Mouse (Mus musculus): ENCODE measurements at regions not wholly inside any gene's neighbourhood (a gene's known extent, or its start where the extent isn't known, plus 50 kb on each side); places are given as distances from the start of the nearest gene placed in this dataset.

GRCm38 (mm10) chr9:87952426-87952825 lies 221.4 kb upstream of the Tbx18 start:
- no peak for ATAC-seq (replicated peaks; ENCODE audit: low FRiP score, low TSS enrichment, poor library complexity, severe bottlenecking)

DNA sequence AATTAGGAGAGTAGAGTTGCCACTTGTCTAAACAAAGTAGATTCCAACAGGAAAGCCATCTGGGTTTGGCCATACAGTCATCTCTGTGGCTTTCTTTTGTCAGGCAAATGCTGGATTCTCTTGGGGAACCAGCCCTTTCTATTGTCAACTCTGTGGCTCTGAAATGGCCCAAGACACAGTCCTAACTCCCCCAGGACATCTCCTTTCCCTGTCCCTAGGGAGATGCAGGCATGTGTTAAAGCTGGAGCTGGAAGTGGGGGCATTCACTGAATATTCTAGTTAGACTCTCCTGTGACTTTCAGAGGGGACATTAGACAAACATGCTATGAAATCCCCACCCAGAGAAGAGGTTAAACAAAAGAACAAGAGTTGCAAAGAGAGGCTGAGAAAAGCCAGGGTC lies 223.9 kb upstream of the Tbx18 start:
- no peak for ATAC-seq (replicated peaks; ENCODE audit: low FRiP score, low TSS enrichment, poor library complexity, severe bottlenecking)

- no peak for ATAC-seq (replicated peaks; ENCODE audit: low FRiP score, low TSS enrichment, poor library complexity, severe bottlenecking)
These were observed 230.7 kb upstream of the Tbx18 start for GRCm38 (mm10) chr9:87961796-87962195.

- ATAC-seq (replicated peaks; ENCODE audit: low FRiP score, low TSS enrichment, poor library complexity, severe bottlenecking), result no peak
These were observed 233.4 kb upstream of the Tbx18 start for GRCm38 (mm10) chr9:87964508-87964907.

DNA sequence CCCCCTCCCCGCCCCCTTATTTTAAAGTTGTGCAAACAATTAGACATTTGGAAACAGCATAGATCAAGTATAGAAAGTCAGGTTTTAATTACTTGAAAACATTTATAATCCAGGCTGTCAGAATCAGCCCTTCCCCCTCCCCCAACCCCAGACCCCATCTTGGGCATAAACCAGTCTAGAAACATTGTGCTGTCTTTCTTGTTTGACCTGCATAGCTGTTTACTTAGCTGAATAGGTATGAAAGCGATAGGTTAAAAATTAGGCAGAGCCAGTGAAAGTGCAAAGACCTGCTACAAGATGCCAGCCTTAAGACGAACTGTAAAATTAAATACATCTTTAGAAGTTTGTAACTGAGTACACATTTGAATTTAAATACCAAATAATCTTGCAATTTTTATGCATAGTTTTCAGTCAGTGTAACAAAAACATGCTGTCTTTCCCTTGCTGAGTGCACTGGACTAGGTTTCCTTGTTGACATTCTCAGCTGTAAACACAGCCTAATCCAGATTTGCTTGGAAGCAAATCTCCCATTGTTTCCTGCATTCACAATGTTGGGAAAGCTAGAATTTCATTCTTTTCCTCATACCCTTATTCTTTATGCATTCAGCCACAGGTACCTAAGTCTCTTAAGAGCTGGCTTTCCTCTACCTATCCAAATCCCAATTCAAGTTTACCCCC lies 234.2 kb upstream of the Tbx18 start:
- no peak for ATAC-seq (replicated peaks; ENCODE audit: low FRiP score, low TSS enrichment, poor library complexity, severe bottlenecking)

DNA sequence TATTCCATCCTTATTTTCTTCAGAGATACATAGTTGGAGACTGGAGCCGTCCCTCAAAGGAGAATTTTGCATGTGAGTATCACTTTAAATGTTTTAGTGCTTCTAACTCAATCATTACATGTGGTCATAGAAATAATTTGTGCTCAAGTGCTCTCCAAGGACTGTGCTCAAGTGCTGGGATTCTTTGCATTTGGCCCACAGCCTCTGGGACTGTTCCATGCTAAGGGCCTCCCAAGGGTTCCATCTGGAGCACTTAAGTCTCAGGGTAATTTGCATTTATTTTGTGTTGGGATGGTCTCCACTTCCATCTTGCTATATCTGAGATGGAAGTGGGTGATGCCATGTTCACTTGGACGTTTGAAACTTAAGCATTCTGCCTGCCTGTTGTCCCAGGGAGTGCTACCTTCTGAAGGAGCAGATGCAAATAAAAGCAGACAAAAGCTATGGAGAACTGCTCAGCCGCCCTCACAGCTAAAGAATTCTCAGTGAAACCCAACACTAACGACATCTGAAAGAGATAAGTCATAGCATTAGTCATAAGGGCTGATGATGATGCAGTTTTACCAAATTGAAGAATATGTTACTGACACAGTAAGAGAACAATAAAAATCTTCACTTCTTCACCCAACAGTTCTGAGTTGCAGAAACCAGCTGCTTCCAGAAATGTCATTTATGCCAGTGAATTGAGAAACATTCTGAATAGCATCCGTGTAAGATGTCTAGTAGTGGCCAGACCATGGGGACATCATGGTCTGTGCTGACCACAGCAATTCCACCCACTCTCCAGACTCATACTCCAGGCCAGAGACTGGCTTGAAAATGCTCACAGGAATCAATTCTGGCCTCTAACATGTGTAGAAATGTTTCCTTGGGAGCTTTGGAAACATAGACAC lies 237.4 kb upstream of the Tbx18 start:
- no peak for ATAC-seq (replicated peaks; ENCODE audit: low FRiP score, low TSS enrichment, poor library complexity, severe bottlenecking)

GRCm38 (mm10) chr9:87970586-87970985 lies 239.5 kb upstream of the Tbx18 start:
- no peak for ATAC-seq (replicated peaks; ENCODE audit: low FRiP score, low TSS enrichment, poor library complexity, severe bottlenecking)

- no peak for ATAC-seq (replicated peaks; ENCODE audit: low FRiP score, low TSS enrichment, poor library complexity, severe bottlenecking)
These were observed 240.7 kb upstream of the Tbx18 start for GRCm38 (mm10) chr9:87971791-87972190.

DNA sequence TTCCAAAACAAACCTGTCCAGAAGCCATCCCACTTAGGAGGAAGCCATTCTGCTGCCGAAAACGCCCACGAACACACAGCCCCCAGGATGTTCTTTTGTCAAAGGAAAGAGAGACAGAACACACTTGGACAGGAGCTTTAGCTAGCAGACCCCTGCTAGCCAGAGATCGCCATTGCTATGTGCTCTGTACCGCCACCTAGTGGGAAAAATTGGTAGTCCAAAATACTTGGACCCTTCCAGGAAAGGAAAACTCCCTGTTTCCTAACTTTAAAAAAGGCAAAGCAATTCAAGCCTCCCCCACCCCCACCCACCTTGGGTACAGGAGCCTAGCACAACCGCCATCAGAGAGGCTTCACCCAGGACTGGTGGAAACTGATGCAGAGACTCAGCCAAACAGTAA lies 242.5 kb upstream of the Tbx18 start:
- ATAC-seq (replicated peaks; ENCODE audit: low FRiP score, low TSS enrichment, poor library complexity, severe bottlenecking), result no peak

GRCm38 (mm10) chr9:87984910-87985309 lies 253.8 kb upstream of the Tbx18 start:
- no peak for ATAC-seq (replicated peaks; ENCODE audit: low FRiP score, low TSS enrichment, poor library complexity, severe bottlenecking)

DNA sequence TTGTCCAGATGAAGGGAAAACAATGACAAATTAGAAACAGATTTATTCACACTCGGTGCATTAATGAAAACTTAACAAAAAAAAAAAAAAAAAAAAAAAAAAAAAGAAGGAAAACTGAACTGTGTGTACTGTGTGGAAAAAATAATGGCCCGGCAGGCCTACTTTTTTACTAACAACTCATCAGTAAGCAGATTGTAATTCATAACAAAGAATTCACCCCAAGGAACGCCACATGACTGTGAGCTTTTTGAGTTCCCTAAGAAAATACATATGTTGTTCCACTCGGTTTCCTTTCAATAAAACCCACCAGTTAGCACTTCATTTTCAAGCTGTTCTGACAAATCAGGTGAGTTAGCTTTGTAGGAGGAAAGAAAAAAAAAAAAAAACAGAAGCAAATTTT lies 254.4 kb upstream of the Tbx18 start:
- ATAC-seq (replicated peaks; ENCODE audit: low FRiP score, low TSS enrichment, poor library complexity, severe bottlenecking), result no peak

DNA sequence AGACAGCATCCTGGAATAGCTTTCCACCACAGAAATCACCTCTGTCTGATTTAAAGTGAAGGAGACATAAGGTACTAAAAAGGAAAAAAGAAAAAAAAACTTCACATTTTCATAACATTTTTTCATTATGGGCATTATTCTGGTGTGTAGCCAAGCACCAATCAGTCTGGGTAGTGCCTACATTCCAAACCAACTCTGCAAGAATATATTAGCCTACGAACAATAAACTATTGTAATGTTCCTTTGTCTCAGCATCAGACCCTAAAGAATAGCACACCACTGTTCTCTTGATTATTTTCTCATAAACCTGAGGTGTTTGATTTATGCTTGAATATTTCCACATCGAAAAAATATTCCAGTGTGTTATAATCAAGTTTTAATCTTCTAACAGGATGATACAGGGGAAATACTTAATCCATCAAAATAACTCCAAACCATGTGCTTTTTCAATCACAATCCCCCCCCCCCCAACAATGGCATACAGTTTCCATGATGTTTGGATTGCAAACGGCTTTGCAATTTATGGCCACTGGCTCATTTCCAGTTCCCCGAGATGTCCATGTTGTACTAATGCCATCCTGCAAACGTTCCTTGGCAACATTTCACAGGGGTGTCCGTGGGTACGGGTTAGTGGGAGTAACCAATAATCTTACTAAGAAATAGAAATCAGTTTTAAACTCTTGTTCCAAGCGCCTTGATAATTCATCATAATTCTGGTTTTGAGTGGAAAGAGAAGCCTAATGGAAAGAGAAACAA lies 275.1 kb upstream of the Tbx18 start:
- ATAC-seq (replicated peaks; ENCODE audit: low FRiP score, low TSS enrichment, poor library complexity, severe bottlenecking), result no peak

GRCm38 (mm10) chr9:88023752-88024151 lies 292.7 kb upstream of the Tbx18 start:
- ATAC-seq (replicated peaks; ENCODE audit: low FRiP score, low TSS enrichment, poor library complexity, severe bottlenecking), result no peak

DNA sequence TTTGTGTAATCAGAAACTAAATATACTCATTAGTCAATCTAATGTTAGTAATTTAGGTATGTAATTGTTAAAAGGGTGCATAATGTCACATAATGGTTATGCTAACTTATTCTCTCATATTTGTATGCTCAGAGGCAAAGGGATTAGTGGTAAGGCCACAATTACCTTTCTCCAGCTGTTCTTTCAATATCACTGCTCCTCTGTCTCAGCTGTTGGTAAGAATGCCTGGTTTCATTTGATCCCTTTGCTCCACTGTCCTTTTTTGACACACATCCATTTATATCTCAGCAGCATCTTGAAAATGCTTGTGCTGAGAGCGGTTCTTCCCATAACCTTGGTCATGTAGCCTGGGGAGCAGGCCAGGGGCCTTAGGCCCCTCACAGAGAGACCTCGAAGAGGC lies 294.9 kb upstream of the Tbx18 start:
- no peak for ATAC-seq (replicated peaks; ENCODE audit: low FRiP score, low TSS enrichment, poor library complexity, severe bottlenecking)

- ATAC-seq (replicated peaks; ENCODE audit: low FRiP score, low TSS enrichment, poor library complexity, severe bottlenecking), result no peak
These were observed 296.4 kb upstream of the Nt5e start for GRCm38 (mm10) chr9:88030509-88031148.

DNA sequence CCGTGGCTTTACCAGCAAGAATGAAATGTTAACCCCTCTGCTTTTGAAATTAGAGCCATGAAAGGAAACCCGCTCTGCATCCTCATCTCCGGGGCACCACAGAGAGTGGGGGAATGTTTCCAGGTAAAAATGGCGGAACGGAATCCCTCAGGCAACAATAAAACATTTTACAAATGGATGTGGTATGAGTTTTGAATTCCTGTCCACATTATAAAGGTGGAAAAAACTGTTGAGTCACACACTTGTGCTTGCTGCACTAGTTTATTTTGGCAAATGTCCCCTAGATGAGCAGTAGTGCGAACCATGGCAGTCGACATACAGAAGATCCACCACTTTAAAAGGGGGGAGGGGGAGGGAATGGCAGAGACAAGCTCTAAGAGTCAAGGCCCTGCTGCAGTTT lies 289.4 kb upstream of the Nt5e start:
- ATAC-seq (replicated peaks; ENCODE audit: low FRiP score, low TSS enrichment, poor library complexity, severe bottlenecking), result no peak

DNA sequence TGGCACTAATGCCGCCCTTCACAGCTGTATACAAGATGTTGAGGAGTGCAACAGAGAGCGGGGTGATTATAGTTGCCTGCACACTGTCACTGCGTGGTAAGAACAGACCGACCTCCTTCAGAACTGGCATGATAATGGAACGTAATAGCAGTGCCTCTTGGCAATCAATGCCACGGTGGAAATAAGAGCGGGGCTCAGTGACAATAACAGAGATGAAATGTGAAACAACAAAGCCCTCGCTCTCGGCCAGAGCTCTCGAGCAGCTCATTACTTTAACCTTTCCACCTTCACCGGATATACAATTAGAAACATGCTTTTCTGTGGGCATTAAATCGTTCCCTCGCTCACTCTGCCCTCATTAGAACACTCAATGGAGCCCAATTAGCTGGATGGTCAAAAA lies 277.7 kb upstream of the Nt5e start:
- ATAC-seq (replicated peaks; ENCODE audit: low FRiP score, low TSS enrichment, poor library complexity, severe bottlenecking), result no peak

DNA sequence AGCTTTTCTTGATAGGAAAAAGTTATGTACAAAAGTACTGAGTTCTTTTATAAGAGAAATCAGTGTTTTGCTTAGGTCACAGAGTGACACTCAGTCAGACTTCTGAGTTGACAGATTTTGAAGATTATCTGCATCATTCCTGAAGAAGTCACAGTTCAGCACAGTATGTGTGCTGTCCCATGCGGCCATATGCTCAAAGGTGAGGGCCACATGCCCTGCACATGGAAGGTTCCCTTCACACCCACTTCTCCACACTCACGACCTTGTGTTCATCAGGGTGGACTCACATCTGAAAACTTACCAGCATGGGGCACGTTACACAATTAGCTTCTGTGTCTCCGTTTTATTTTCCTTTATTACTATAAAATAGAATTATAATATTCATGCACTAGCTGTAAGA lies 277.2 kb upstream of the Nt5e start:
- ATAC-seq (replicated peaks; ENCODE audit: low FRiP score, low TSS enrichment, poor library complexity, severe bottlenecking), result no peak

DNA sequence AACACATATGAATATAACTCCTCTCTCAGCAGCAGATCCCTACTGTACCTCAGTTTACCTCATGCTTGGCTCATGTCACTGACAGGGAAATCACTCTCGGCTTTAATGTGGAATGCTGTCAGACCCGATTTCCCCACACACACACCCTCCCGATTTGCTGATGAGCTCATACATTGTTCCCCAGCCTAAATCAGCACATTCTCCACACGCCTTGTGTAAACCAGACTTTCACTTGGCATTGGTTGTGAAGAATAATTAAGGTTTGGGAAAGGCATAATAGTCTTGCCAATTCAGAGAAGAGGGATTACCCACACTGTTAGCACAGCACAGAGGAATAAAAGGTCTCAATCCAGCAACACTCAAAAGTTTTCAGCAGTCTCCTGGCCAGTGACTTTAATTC lies 268.4 kb upstream of the Nt5e start:
- no peak for ATAC-seq (replicated peaks; ENCODE audit: low FRiP score, low TSS enrichment, poor library complexity, severe bottlenecking)

GRCm38 (mm10) chr9:88059005-88059404 lies 268.0 kb upstream of the Nt5e start:
- no peak for ATAC-seq (replicated peaks; ENCODE audit: low FRiP score, low TSS enrichment, poor library complexity, severe bottlenecking)
